Mouse (Mus musculus) kidney, adult 9 months (tissue): ENCODE results near the gene Magee1.
A peak's percentile ranks its signal among the peaks of the same experiment; 100 is the strongest.
"Not testable (repeated sequence)": the region's sequence is repeated elsewhere in the genome, so short reads cannot be mapped to it uniquely, and the experiment has no call there.

ENCODE experiments used
- DNase-seq: peaks from one replicate; pipeline ENCODE4 v3.0.0; 2022

The Magee1 gene

DNA sequence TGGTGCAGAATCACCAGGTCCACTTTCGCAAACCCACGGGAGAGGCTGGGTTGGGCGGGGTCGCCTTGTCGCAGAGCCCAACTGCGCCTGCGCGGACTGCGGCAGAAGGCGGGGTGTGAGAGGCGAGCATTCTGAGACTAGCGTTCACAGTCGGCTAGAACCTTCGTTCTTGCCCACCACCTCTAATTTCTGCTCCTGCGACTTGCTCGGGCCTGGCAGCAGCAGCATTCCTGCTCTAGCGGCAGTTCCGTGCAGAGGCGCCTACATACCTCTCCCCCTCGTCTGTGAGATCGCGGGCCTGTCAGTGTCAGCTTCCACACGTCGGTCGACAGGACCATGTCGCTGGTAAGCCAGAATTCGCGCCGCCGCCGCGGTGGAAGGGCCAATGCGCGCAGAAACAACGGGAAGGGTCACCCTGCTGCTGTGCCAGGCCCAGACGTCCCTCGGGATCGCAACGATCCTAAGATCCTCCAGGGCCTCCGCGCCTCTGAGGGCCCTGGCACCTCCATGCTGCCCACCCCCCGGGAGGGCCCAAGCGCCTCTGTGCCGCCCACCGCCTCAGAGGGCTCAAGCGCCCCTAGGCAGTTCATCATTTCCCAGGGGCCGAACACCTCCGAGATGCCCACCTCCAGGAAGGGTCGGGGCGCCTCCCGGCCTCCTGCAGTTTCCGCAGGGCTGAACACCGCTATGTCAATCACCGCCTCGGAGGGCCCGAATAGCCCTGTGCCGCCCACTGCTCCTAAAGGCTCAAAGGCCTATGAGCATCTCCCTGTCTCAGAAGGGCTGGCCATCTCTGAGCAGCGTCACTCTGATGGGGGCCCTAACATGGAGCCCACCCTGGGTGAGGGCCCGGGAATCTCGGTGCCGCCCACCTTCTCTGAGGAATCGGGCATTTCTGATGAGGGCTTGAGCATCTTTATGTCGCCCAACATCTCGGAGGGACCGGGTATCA, at the start of gene Magee1:
TSS of gene Magee1 (plus strand) at position 104 of the 952 bp plus-strand sequence.
- DNase-seq: peak; percentile 63

DNA sequence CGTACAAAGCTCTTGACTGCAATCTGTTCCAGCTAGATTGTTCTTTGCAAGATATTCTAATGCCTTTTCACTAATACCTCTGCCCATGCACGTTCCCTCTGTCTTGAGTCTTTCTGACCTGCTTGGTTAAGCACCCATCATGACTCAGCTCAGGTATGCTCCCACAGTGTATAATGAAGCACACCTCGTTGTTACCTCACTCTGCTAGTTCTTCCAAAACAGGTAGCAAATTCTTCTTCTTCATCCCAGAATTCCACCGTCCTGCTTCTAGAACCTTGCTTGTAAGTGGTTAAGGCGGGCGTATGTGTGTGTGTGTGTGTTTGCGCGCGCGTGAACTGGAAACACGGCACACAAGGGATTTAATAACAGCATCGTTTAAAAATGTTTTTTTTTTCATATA, 41.0 kb upstream of the Magee1 start:
- no peak for DNase-seq

DNA sequence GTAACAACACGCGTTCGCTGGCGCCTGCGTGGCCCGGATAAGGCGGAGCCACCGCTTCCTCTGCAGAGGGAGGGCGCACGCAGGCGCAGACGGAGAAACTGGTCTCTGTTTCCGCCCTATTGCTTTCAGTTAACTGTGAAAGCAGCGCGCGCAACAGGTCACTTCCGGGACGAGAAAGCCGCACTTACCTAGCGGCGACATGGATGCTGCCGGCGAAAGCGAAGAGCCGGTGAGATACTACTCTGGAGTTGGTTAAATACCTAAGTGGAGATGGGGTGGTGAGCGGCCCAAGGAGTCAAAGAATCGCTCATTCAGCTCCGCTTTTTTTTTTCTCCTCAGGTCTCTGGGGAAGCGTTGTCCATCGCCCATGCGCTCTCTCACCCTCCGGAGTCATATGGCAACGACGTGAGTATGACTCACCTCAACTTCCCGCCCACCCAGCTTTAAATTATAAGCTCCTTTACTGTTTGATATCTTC, 40.5 kb upstream of the Magee1 start, which contains the start of gene Pbdc1:
TSS of gene Pbdc1 (plus strand) at position 142 of the 478 bp plus-strand sequence.
- peak; percentile 91 for DNase-seq

DNA sequence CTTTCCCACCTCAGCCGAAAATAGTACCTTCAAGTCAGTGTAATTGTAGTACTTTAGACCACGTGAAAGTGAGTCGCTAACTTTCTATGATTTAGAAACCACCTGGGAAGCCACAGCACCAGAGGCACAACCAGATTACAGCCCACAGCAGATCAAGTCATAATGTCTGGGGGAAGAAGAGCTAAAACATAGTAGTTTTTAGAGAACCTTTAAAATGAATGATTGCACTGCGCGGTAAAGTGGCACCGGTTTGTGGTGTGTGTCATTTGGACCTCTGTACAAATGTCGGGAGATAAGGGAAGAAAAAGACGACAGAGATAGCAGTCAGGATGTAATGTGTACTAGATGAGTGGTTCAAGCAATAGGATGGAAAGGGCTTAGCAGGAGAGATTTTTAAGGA, 40.1 kb upstream of the Magee1 start:
- no peak for DNase-seq

DNA sequence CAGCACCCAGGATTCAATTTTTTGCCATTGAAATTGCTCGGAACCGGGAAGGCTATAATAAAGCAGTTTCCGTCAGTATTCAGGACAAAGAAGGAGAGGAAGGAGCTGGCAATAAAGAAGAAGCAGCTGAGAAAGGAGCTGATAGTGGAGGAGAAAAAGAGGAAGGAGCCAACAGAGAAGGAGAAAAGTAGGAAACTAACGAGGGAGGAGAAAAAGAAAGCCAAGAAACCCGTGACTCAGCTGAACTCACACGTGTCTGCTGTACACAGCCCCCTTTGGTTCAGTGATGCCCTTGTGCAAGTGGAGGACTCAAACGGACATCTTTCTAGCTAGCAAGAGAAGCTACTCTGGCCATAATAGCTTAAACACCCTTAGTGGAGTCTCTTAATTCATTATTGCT, 37.2 kb upstream of the Magee1 start:
- not testable (repeated sequence) for DNase-seq

DNA sequence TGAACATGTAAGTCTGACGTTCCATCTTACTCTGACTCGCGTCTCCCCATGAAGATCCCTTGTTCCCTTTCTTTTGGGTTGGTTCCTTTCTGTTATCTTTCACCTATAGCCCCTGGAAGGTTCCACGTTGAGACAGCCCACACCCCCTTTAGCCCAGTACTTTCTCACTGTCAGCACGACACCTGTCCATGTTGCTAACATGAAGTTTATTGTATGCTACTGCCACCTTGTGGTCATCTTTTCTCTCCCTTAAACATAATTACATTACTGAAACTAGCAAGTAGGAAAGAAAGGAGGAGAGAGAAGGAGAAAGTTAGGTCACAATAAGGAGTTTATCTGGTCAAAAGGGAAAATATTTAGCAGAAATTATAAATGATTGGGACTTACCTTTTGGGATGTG, 16.0 kb upstream of the Magee1 start:
- peak; percentile 48 for DNase-seq

DNA sequence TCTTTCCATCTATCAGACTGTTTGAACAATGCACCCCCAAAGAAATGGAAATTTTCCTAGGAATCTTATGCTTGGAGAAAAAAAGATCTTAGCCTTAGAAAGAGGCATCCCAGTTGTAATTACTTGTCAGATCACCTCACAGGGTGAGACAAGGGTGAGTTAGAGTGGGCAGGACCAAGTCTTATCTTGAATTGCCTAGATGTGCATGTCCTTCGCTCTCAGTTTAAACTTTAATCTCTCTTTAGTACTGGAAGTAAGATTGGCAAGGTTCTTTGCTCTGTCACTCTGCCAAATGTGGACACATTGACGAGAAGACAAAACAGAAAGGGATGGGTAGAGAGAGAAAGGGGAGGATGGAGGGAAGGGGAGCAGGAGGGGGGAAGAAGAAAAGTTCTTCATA, 5.2 kb upstream of the Magee1 start:
- DNase-seq: peak; percentile 7

DNA sequence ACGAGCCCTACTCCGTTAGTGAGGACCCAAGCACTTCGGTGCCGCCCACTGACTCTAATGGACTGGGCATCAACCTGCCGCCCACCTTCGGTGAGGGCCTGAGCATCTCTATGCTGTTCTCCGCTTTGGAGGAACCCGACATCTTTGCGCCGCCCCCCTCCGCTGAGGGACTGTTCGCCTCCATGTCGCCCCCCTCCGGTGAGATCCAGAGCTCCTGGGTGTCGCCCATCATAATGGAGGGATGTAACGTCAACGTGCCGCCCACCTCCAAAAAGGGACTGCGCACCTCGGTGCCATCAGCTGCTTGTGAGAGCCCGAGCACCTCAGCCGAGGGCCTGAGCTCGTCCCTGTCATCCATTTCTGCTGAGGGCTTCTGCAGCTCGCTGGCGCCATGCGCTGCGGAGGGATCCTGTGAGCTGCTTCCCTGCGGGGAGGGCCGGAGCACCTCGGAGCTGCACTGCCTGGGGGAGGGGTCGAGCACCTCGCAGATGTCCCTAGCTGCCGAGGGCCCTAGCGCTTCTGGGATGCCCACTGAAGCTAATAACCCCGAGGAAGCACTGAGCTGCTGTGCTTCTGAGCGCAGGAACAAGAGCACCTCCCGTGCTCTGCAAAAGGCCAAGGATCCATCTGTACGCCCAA, 1.2 kb downstream of the Magee1 start:
- DNase-seq: peak; percentile 29

DNA sequence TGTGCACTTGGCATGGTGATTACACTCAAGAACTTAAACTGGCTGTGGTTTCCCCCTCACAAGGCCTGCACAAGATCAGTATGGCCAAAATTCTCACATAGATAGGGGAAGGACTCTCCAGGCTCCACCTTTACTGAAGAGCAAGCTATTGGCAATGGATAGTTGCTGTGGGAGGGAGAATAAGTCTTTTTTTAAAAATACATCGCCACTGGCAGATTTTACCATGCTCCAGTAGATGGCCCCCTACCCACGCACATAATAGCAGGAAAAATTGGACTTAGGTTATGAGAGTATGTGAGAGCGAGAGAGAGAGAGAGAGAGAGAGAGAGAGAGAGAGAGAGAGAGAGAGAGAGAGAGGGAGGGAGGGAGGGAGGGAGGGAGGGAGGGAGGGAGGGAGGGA, 4.7 kb downstream of the Magee1 start:
- DNase-seq: peak; percentile 2

DNA sequence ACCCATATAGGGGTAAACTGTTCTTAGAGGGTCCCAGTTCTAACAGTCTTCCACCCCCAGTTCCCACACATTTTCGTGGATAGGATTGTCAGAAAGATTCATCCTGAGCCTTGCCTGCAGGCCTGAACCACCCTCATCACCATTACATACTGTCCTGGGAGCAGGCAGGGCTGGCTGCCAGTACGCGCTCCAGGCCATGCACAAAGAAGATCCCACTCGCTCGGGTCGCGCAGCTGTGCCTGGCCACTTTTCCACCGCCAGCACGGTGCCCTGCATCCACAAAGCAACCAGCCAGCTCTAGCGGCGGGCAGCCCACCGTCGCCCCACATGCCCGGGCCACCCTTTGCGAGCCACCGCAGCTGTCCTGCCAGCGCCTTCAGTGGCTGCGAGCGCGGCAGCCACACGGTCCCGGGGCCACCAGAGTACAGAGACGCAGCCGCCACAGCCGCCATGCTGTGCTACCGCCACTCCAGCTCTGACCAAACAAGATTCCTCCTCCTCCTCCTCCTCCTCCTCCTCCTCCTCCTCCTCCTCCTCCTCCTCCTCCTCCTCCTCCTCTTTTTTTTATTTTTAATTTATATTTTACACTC, 31.8 kb downstream of the Magee1 start:
- DNase-seq: no peak

DNA sequence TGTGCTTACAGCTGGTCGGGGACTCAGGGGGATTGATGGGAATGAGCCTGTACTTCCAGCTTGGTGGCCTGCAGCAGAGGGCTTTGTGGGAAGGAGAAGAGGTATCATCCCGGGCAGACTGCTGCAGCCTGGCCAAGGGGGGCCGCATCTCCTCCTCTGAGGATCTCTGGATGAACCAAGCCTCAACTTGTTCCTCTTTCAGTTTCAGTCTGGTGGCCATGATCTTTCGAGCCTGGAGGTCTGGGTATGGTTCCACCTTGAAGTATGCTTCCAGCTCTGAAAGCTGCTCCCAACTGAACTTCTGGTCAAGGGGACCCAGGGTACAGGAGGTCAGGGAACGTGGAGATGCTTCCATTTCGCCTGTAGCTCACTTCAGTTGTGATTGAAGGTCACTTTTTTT, 44.8 kb downstream of the Magee1 start:
- DNase-seq: not testable (repeated sequence)

DNA sequence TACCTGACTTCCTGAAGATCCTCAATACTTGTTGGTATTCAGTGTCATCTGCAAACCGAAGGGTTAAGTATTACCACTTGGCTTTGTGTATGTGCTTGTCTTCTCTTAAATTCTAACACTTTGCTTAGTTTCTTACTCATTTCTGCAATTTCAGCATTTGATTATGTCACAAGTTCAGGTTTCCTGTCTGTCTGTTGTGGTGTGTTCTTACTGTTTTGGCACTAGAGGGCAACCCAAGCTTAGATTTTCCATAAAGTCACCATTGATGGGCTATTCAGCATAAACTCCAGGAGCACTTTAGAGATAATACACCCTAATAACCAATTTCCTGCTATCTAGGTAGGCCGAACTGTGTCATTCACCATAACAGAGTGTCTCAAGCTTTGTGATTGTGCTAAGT, 47.0 kb downstream of the Magee1 start:
- DNase-seq: peak; percentile 1
